Mouse (Mus musculus) neural tube, embryonic 14.5 days (tissue): ENCODE measurements at regions not wholly inside any gene's neighbourhood (a gene's known extent, or its start where the extent isn't known, plus 50 kb on each side); places are given as distances from the start of the nearest gene placed in this dataset.
A peak's percentile ranks its signal among the peaks of the same experiment; 100 is the strongest.

Experiments used
- ATAC-seq: fragments of 200-750 bp; cut with Nextera tagmentation; 2 replicates; pipeline ENCODE4 v1.8.0; 2017; ENCODE audit warnings: low read depth, mild to moderate bottlenecking, moderate TSS enrichment, moderate library complexity
- H3K27ac ChIP-seq: fragments of 300-500 bp; sonication (generic); 2 replicates; pipeline ENCODE4 v1.5.1; 2014; ENCODE audit warnings: low read depth, mild to moderate bottlenecking, control low read depth, low read length, moderate library complexity, mixed read lengths
- H3K27me3 ChIP-seq: fragments of 300-500 bp; sonication (generic); 2 replicates; pipeline ENCODE4 v1.6.1; 2014; ENCODE audit warnings: low read length; ENCODE audit not compliant: control insufficient read depth, insufficient read depth
- H3K36me3 ChIP-seq: fragments of 300-500 bp; sonication (generic); 2 replicates; pipeline ENCODE4 v1.6.1; 2014; ENCODE audit warnings: low read length, mixed read lengths; ENCODE audit not compliant: control insufficient read depth, insufficient read depth
- H3K4me1 ChIP-seq: fragments of 300-500 bp; sonication (generic); 2 replicates; pipeline ENCODE4 v1.6.1; 2014; ENCODE audit warnings: low read length; ENCODE audit not compliant: control insufficient read depth, insufficient read depth
- H3K4me2 ChIP-seq: fragments of 300-500 bp; sonication (generic); 2 replicates; pipeline ENCODE4 v1.6.1; 2014; ENCODE audit warnings: mild to moderate bottlenecking, low read depth, low read length, control low read depth
- H3K4me3 ChIP-seq: fragments of 300-500 bp; sonication (generic); 2 replicates; pipeline ENCODE4 v1.5.1; 2014; ENCODE audit warnings: low read depth, low read length, control low read depth, mixed read lengths
- H3K9ac ChIP-seq: fragments of 300-500 bp; sonication (generic); replicated peaks from 2 replicates; pipeline ENCODE4 v1.6.1; 2014; ENCODE audit warnings: low read depth, mild to moderate bottlenecking, control low read depth, low read length, mixed read lengths
- H3K9me3 ChIP-seq: fragments of 300-500 bp; sonication (generic); 2 replicates; pipeline ENCODE4 v1.6.1; 2016; ENCODE audit warnings: low read length; ENCODE audit not compliant: control insufficient read depth
- WGBS: fragments of 180-500 bp; shearing (Covaris S2); extraction: QIAGEN DNeasy Blood & Tissue Kit; methylation state at CpG from one replicate; pipeline ENCODE4 v1.1.7; 2014; 5-methylcytosine and 5-hydroxymethylcytosine counted together

- H3K9ac ChIP-seq = no peak overlapping the region
- no peak overlapping the region for H3K4me2 ChIP-seq
- 40% methylated on average over 4 of the region's 4 CpGs for WGBS
- 0 out of 2 replicates have a peak, but pooled peaks have one; percentile 9 for ATAC-seq
- H3K4me1 ChIP-seq = no peaks in the 10 kb centered on the region
- no peaks in the 10 kb centered on the region for H3K36me3 ChIP-seq
- no peak overlapping the region for H3K27ac ChIP-seq
- H3K27me3 ChIP-seq = no peaks in the 10 kb centered on the region
- no peak overlapping the region for H3K4me3 ChIP-seq
- H3K9me3 ChIP-seq = no peaks in the 10 kb centered on the region
Observed at GRCm38 (mm10) chr4:100674916-100675315, 101.6 kb upstream of the Cachd1 start.

GRCm38 (mm10) chr4:100683757-100684156 lies 92.7 kb upstream of the Cachd1 start:
- H3K9ac ChIP-seq = no peak overlapping the region
- H3K4me3 ChIP-seq = no peak overlapping the region
- ATAC-seq = no peak
- 37% methylated on average over 7 of the region's 7 CpGs for WGBS
- no peaks in the 10 kb centered on the region for H3K9me3 ChIP-seq
- no peaks in the 10 kb centered on the region for H3K27me3 ChIP-seq
- H3K27ac ChIP-seq = no peak overlapping the region
- H3K36me3 ChIP-seq = no peaks in the 10 kb centered on the region
- H3K4me2 ChIP-seq = no peak overlapping the region
- no peaks in the 10 kb centered on the region for H3K4me1 ChIP-seq

GRCm38 (mm10) chr4:100700002-100700401 lies 76.5 kb upstream of the Cachd1 start:
- no peak for ATAC-seq
- H3K4me2 ChIP-seq = no peak overlapping the region
- no peaks in the 10 kb centered on the region for H3K36me3 ChIP-seq
- no peaks in the 10 kb centered on the region for H3K4me1 ChIP-seq
- no peaks in the 10 kb centered on the region for H3K9me3 ChIP-seq
- H3K9ac ChIP-seq = no peak overlapping the region
- H3K4me3 ChIP-seq = no peak overlapping the region
- H3K27ac ChIP-seq = no peak overlapping the region
- WGBS = 84% methylated on average over 5 of the region's 5 CpGs
- no peaks in the 10 kb centered on the region for H3K27me3 ChIP-seq

- Histone ChIP-seq H3K27ac (no peak overlapping the region), H3K27me3 (no peaks in the 10 kb centered on the region), H3K4me3 (no peak overlapping the region), H3K4me1 (no peaks in the 10 kb centered on the region), H3K9me3 (no peaks in the 10 kb centered on the region), H3K9ac (no peak overlapping the region), H3K36me3 (no peaks in the 10 kb centered on the region), H3K4me2 (no peak overlapping the region)
- 79% methylated on average over 5 of the region's 5 CpGs for WGBS
- no peak for ATAC-seq
Observed at GRCm38 (mm10) chr4:100700418-100700817, 76.1 kb upstream of the Cachd1 start.

- ATAC-seq = no peak
- no peak overlapping the region for H3K4me2 ChIP-seq
- 33% methylated on average over 6 of the region's 6 CpGs for WGBS
- H3K27me3 ChIP-seq = no peaks in the 10 kb centered on the region
- no peaks in the 10 kb centered on the region for H3K36me3 ChIP-seq
- no peak overlapping the region for H3K27ac ChIP-seq
- no peak overlapping the region for H3K9ac ChIP-seq
- no peaks in the 10 kb centered on the region for H3K4me1 ChIP-seq
- no peak overlapping the region for H3K4me3 ChIP-seq
- no peaks in the 10 kb centered on the region for H3K9me3 ChIP-seq
Observed at GRCm38 (mm10) chr4:100705960-100706359, 70.5 kb upstream of the Cachd1 start.

- Histone ChIP-seq H3K4me1 (no peaks in the 10 kb centered on the region), H3K4me3 (no peak overlapping the region), H3K27me3 (no peaks in the 10 kb centered on the region), H3K36me3 (no peaks in the 10 kb centered on the region), H3K27ac (no peak overlapping the region), H3K4me2 (no peak overlapping the region), H3K9ac (no peak overlapping the region), H3K9me3 (no peaks in the 10 kb centered on the region)
- WGBS = 75% methylated on average over 6 of the region's 6 CpGs
- ATAC-seq = no peak
Observed at GRCm38 (mm10) chr4:100707125-100707524, 69.3 kb upstream of the Cachd1 start.

- WGBS = 93% methylated on average over 5 of the region's 5 CpGs
- Histone ChIP-seq H3K27me3 (no peaks in the 10 kb centered on the region), H3K9me3 (no peaks in the 10 kb centered on the region), H3K4me3 (no peak overlapping the region), H3K9ac (no peak overlapping the region), H3K4me2 (no peak overlapping the region), H3K36me3 (no peaks in the 10 kb centered on the region), H3K27ac (no peak overlapping the region), H3K4me1 (no peaks in the 10 kb centered on the region)
- ATAC-seq = no peak
Observed at GRCm38 (mm10) chr4:100708247-100708646, 68.2 kb upstream of the Cachd1 start.

- no peaks in the 10 kb centered on the region for H3K27me3 ChIP-seq
- no peak overlapping the region for H3K4me3 ChIP-seq
- no peak overlapping the region for H3K9ac ChIP-seq
- H3K4me1 ChIP-seq = no peaks in the 10 kb centered on the region
- H3K9me3 ChIP-seq = no peaks in the 10 kb centered on the region
- H3K27ac ChIP-seq = no peak overlapping the region
- H3K36me3 ChIP-seq = no peaks in the 10 kb centered on the region
- ATAC-seq = no peak
- H3K4me2 ChIP-seq = no peak overlapping the region
Observed at GRCm38 (mm10) chr4:100714240-100714639, 62.2 kb upstream of the Cachd1 start.

- no peaks in the 10 kb centered on the region for H3K27me3 ChIP-seq
- ATAC-seq = no peak
- no peak overlapping the region for H3K9ac ChIP-seq
- H3K4me1 ChIP-seq = no peaks in the 10 kb centered on the region
- no peak overlapping the region for H3K4me2 ChIP-seq
- H3K27ac ChIP-seq = no peak overlapping the region
- H3K9me3 ChIP-seq = no peaks in the 10 kb centered on the region
- WGBS = 95% methylated on average over 9 of the region's 9 CpGs
- H3K36me3 ChIP-seq = no peaks in the 10 kb centered on the region
- no peak overlapping the region for H3K4me3 ChIP-seq
Observed at GRCm38 (mm10) chr4:100717601-100718000, 58.9 kb upstream of the Cachd1 start.

GRCm38 (mm10) chr4:100722532-100722931 lies 53.9 kb upstream of the Cachd1 start:
- WGBS = 27% methylated on average over 9 of the region's 9 CpGs
- H3K4me3 ChIP-seq = no peak overlapping the region
- H3K9me3 ChIP-seq = no peaks in the 10 kb centered on the region
- H3K9ac ChIP-seq = no peak overlapping the region
- no peak overlapping the region for H3K27ac ChIP-seq
- no peaks in the 10 kb centered on the region for H3K27me3 ChIP-seq
- H3K36me3 ChIP-seq = no peaks in the 10 kb centered on the region
- no peak; the same call in 1 of the 2 replicates for ATAC-seq
- no peaks in the 10 kb centered on the region for H3K4me1 ChIP-seq
- no peak overlapping the region for H3K4me2 ChIP-seq
